Mouse (Mus musculus) right cerebral cortex, postnatal 25 days (tissue): Measurements from ENCODE around the gene Gm13088.
"Not testable (repeated sequence)": the region's sequence is repeated elsewhere in the genome, so short reads cannot be mapped to it uniquely, and the experiment has no call there.

Experiments
- DNase-seq: peaks from one replicate; pipeline ENCODE4 v3.0.0; 2022

Gm13088 gene

GRCm38 (mm10) chr4:143657146-143657545 lies at the start of gene Gm13088:
Gene Gm13088, minus strand, starts transcription at chr4:143657246.
- not testable (repeated sequence) for DNase-seq

DNA sequence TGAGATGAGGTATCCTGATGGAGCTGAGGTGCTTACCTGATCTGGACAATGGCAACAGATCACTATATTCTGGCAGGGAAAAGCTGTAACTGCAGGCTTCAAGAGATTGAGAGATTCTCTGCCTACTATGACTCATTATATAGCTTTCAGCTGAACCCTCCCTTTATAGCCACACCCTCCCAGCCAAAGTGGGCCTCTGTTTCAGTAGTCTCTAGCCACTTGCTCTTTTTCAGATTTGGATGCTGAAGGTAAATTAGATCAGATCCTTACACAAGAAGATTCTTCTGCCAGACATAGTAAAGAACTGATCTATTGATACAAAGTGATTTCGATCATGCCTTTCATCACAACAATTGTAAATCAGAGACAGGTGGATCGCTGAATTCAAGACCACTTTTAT lies 45.6 kb upstream of the Gm13088 start, which contains the start of gene Gm13089:
TSS of gene Gm13089 (minus strand) at position 101 of the 400 bp plus-strand sequence.
- DNase-seq: no peak

DNA sequence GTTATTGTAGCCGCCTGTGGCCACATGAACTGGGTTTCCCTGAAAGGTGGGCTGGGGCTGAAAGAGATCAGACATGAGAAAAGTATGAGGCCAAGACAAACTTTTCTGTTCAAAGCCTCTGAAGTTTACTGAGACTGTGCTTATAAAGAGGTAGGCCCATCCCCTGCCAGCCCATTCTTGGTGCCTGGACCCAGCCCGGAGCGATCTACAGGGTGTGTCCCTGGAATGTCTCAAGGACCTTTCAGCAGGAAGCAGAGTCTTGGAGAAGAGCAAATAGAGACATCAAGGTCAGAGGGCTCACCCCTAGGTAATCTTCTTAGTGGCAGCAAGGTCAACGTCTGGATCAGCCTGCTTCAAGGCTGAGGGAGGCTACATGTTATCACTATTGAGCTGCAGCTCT lies 38.9 kb downstream of the Gm13088 start:
- DNase-seq: not testable (repeated sequence)

- DNase-seq: not testable (repeated sequence)
Observed at GRCm38 (mm10) chr4:143614703-143615102, 42.3 kb downstream of the Gm13088 start, which contains the start of gene Gm13083. Gene Gm13083, plus strand, starts transcription at chr4:143615003.

GRCm38 (mm10) chr4:143611927-143612326 lies 45.1 kb downstream of the Gm13088 start:
- DNase-seq: not testable (repeated sequence)
